Mouse (Mus musculus): Measurements from ENCODE around the gene Kcnd2. TPM values are rescaled to one million over a fixed set of nuclear protein-coding genes. Genes with fewer than 3 reads are reported as not detected.
"Not testable (repeated sequence)": the region's sequence is repeated elsewhere in the genome, so short reads cannot be mapped to it uniquely, and the experiment has no call there.

Kcnd2 gene
- polyA plus RNA-seq, 1 experiment from 2014 or later, result 1.6 TPM

DNA sequence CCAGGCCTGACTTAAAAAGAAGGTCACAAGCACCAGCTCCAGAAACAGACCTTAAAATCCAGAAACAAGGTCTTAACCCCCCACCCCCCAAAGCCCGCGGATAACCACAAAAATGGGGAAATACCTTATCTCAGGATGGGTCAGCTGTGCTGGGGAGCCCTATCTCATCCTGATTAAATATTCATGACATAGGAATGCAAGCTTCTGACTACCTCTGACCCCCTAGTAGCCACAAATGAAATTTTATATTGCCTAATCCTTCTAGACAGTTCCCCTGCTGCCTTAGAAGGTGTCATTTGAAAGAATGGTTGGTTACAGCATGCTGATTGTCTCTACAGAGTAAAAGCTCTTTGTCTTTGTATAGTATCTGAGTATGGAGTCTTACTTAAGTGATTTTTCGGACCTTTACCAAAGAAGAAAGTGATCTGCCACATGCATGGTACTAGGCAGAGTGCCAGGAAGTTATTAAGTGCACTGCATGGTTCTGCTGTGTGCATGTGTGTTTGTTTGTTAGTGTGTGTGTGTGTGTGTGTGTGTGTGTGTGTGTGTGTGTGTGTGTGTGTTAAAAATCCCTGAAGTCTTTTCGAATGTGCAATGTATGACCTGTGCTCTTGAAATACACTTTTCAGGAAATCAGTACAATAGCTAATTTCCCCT, 111.9 kb downstream of the Kcnd2 start:
- Histone ChIP-seq H3K9ac (ENCODE audit: low read length) (no peak overlapping the region), H3K27me3 (replicated peaks; ENCODE audit: control insufficient read depth, insufficient read depth, low read length) (no peaks in the 10 kb centered on the region), H3K9me3 (ENCODE audit: control insufficient read depth, low read length) (no peaks in the 10 kb centered on the region), H3K4me3 (ENCODE audit: low read depth, low read length) (no peak overlapping the region), H3K4me1 (replicated peaks; ENCODE audit: control insufficient read depth, insufficient read depth, low read length) (no peaks in the 10 kb centered on the region), H3K27ac (ENCODE audit: low read depth) (no peak overlapping the region), H3K4me2 (ENCODE audit: low read length) (no peak overlapping the region), H3K36me3 (ENCODE audit: control insufficient read depth, insufficient read depth, low read length) (no peaks in the 10 kb centered on the region)
- 58% methylated on average over 4 of the region's 4 CpGs for WGBS
- no peak for ATAC-seq (replicated peaks; ENCODE audit: low FRiP score, low TSS enrichment, low read depth)
- no peak for DNase-seq (ENCODE audit: low spot score)

DNA sequence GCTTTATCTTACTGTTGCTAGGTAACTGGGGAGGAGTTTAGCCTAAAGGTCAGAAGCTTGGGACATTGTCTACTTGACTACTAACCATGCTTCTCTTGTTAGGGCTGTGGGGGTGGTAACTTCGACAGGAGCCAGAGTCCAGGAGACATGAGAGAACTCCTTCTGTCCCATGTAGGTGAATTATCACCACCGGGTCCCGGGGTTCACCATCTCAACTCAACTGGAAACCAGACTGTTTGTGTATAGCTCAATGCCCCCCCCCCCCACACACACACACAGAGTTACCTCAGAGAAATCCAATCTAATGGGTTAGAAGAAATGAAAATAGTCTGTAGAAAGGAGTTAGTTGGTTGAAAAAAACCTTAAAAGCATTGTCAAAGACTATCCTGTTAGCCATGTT, 170.0 kb downstream of the Kcnd2 start:
- 73% methylated on average over 3 of the region's 3 CpGs for WGBS
- not testable (repeated sequence) for H3K9ac ChIP-seq (ENCODE audit: low read length); DNase-seq (ENCODE audit: low spot score); H3K4me3 ChIP-seq (ENCODE audit: low read depth, low read length); ATAC-seq (replicated peaks; ENCODE audit: low FRiP score, low TSS enrichment, low read depth); H3K27me3 ChIP-seq (replicated peaks; ENCODE audit: control insufficient read depth, insufficient read depth, low read length); H3K4me2 ChIP-seq (ENCODE audit: low read length); H3K27ac ChIP-seq (ENCODE audit: low read depth); H3K9me3 ChIP-seq (ENCODE audit: control insufficient read depth, low read length); H3K36me3 ChIP-seq (ENCODE audit: control insufficient read depth, insufficient read depth, low read length); H3K4me1 ChIP-seq (replicated peaks; ENCODE audit: control insufficient read depth, insufficient read depth, low read length)

DNA sequence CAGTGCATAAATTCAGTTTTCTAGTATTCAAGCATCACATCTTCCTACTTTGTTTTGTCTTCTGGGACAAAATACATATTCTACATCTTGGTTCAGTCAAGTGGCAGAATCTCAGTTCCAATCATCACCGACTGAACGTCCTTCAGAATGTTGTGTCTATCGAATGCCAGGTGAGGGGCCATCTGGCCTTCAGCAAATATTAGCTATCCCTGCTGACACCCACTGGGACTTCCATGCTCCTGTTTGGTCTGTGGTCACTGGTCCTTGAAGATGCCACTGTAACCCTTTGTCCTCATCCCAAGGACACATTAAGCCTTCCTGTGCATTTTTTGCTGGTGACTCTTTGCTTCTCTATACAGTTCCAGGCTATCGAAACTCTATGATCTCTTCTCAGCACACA, 176.5 kb downstream of the Kcnd2 start:
- Histone ChIP-seq H3K4me2 (ENCODE audit: low read length) (no peak overlapping the region), H3K4me1 (replicated peaks; ENCODE audit: control insufficient read depth, insufficient read depth, low read length) (no peaks in the 10 kb centered on the region), H3K36me3 (ENCODE audit: control insufficient read depth, insufficient read depth, low read length) (no peaks in the 10 kb centered on the region), H3K27me3 (replicated peaks; ENCODE audit: control insufficient read depth, insufficient read depth, low read length) (no peaks in the 10 kb centered on the region), H3K9me3 (ENCODE audit: control insufficient read depth, low read length) (no peaks in the 10 kb centered on the region), H3K27ac (ENCODE audit: low read depth) (no peak overlapping the region), H3K4me3 (ENCODE audit: low read depth, low read length) (no peak overlapping the region), H3K9ac (ENCODE audit: low read length) (no peak overlapping the region)
- ATAC-seq (replicated peaks; ENCODE audit: low FRiP score, low TSS enrichment, low read depth) (no peak), DNase-seq (ENCODE audit: low spot score) (no peak)
- WGBS, result 96% methylated on average over 4 of the region's 4 CpGs

DNA sequence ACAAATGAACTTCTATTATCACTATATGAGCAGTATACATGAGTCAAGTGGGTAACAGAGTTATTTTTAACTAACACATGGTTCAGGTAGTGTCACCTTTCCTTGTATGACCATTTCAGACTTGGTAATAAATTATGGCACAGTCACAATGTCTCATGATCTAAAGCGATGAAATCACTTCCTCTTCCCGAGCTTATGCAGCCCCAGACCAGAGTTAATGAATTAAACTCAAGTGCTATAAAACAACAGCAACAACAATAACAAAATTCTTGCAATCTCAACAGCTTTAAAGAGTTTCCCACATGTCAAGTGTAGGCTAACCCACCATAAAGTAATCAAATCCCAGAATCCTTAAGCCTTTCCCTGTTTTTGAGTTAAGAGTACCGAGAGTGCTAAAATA, 198.4 kb downstream of the Kcnd2 start:
- no peak overlapping the region for H3K27ac ChIP-seq (ENCODE audit: low read depth)
- no peak overlapping the region for H3K4me2 ChIP-seq (ENCODE audit: low read length)
- ATAC-seq (replicated peaks; ENCODE audit: low FRiP score, low TSS enrichment, low read depth), result no peak
- WGBS, result 74% methylated on average over 3 of the region's 3 CpGs
- no peak for DNase-seq (ENCODE audit: low spot score)
- H3K27me3 ChIP-seq (replicated peaks; ENCODE audit: control insufficient read depth, insufficient read depth, low read length), result no peaks in the 10 kb centered on the region
- no peak overlapping the region for H3K9ac ChIP-seq (ENCODE audit: low read length)
- H3K4me1 ChIP-seq (replicated peaks; ENCODE audit: control insufficient read depth, insufficient read depth, low read length), result no peaks in the 10 kb centered on the region
- H3K9me3 ChIP-seq (ENCODE audit: control insufficient read depth, low read length), result no peaks in the 10 kb centered on the region
- H3K4me3 ChIP-seq (ENCODE audit: low read depth, low read length), result no peak overlapping the region
- no peaks in the 10 kb centered on the region for H3K36me3 ChIP-seq (ENCODE audit: control insufficient read depth, insufficient read depth, low read length)

DNA sequence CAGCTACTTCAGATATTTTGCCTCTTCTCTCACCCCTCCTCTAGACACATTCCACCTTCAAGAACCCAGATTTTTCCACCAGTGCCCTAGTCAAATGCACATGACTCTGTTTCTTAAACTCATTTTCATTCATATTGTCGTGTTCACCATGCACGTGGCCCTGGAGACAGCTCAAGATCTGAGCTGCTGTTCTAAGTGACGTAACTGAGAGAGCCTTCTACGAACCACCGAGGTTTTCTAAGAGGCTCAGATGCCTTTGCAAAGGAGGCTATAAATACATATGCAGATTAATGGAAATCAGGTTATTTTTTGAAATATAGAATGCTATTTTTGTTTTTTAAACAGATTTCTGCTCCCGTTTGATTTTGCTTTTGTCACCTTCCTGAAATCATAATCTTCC, 202.9 kb downstream of the Kcnd2 start:
- H3K9me3 ChIP-seq (ENCODE audit: control insufficient read depth, low read length), result no peaks in the 10 kb centered on the region
- H3K36me3 ChIP-seq (ENCODE audit: control insufficient read depth, insufficient read depth, low read length), result no peaks in the 10 kb centered on the region
- H3K4me1 ChIP-seq (replicated peaks; ENCODE audit: control insufficient read depth, insufficient read depth, low read length), result no peaks in the 10 kb centered on the region
- no peak overlapping the region for H3K4me2 ChIP-seq (ENCODE audit: low read length)
- H3K4me3 ChIP-seq (ENCODE audit: low read depth, low read length), result no peak overlapping the region
- DNase-seq (ENCODE audit: low spot score), result no peak
- H3K27me3 ChIP-seq (replicated peaks; ENCODE audit: control insufficient read depth, insufficient read depth, low read length), result no peaks in the 10 kb centered on the region
- no peak overlapping the region for H3K27ac ChIP-seq (ENCODE audit: low read depth)
- 81% methylated on average over 6 of the region's 6 CpGs for WGBS
- no peak for ATAC-seq (replicated peaks; ENCODE audit: low FRiP score, low TSS enrichment, low read depth)
- H3K9ac ChIP-seq (ENCODE audit: low read length), result no peak overlapping the region

DNA sequence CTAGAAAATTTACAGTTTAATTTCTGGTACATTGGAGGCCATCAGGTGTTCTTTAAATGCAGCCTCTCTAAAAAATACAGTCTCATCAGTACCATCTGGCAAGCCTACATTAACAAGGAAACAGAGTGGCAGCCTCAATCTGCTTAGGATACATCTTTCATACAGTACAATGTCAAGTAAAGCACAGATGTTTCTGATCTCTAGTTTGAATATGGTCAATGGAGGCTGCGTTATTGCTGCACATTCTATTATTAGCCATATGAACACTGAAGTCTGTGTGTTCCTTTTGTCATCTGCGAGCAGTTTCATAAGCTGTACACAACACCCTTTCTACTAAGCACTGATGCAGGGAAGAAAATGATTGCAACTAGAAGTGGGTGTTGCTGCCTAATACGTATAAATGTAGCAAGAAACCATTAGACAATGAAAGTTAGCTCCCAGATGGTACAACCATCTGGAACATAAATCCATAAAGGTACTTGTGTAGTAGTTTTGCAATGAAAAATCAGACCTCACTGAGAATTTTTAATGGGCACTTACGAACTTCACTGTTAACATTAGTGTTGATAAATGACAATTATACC, 209.0 kb downstream of the Kcnd2 start:
- Histone ChIP-seq H3K9me3 (ENCODE audit: control insufficient read depth, low read length) (no peaks in the 10 kb centered on the region), H3K36me3 (ENCODE audit: control insufficient read depth, insufficient read depth, low read length) (no peaks in the 10 kb centered on the region), H3K4me3 (ENCODE audit: low read depth, low read length) (no peak overlapping the region), H3K4me1 (replicated peaks; ENCODE audit: control insufficient read depth, insufficient read depth, low read length) (no peaks in the 10 kb centered on the region), H3K27ac (ENCODE audit: low read depth) (no peak overlapping the region), H3K9ac (ENCODE audit: low read length) (no peak overlapping the region), H3K27me3 (replicated peaks; ENCODE audit: control insufficient read depth, insufficient read depth, low read length) (no peaks in the 10 kb centered on the region), H3K4me2 (ENCODE audit: low read length) (no peak overlapping the region)
- no peak for DNase-seq (ENCODE audit: low spot score)
- no peak for ATAC-seq (replicated peaks; ENCODE audit: low FRiP score, low TSS enrichment, low read depth)
- WGBS, result 59% methylated on average over 4 of the region's 4 CpGs

DNA sequence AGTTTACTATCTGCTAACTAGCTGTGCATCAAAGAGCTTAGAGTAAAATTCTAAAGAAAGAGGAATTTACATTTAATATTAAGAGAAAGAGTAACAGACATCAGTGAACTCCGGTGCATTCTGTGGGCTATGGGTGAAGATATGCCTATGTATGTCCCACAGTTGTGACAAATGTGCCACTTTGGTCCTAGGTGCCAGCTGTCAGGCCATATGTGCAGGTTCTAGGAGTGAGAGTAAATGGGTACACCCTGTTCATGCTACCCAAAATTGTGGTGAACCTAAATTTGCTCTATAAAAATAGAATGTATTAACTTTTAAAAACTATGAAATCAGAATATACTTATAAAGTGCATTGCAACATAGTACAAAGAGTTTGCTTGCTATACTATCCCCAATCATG, 215.8 kb downstream of the Kcnd2 start:
- WGBS, result 92% methylated on average over 1 of the region's 1 CpGs
- Histone ChIP-seq H3K4me2 (ENCODE audit: low read length) (no peak overlapping the region), H3K27me3 (replicated peaks; ENCODE audit: control insufficient read depth, insufficient read depth, low read length) (no peaks in the 10 kb centered on the region), H3K9me3 (ENCODE audit: control insufficient read depth, low read length) (no peaks in the 10 kb centered on the region), H3K4me1 (replicated peaks; ENCODE audit: control insufficient read depth, insufficient read depth, low read length) (no peaks in the 10 kb centered on the region), H3K36me3 (ENCODE audit: control insufficient read depth, insufficient read depth, low read length) (no peaks in the 10 kb centered on the region), H3K27ac (ENCODE audit: low read depth) (no peak overlapping the region), H3K9ac (ENCODE audit: low read length) (no peak overlapping the region), H3K4me3 (ENCODE audit: low read depth, low read length) (no peak overlapping the region)
- no peak for DNase-seq (ENCODE audit: low spot score)
- ATAC-seq (replicated peaks; ENCODE audit: low FRiP score, low TSS enrichment, low read depth), result no peak

DNA sequence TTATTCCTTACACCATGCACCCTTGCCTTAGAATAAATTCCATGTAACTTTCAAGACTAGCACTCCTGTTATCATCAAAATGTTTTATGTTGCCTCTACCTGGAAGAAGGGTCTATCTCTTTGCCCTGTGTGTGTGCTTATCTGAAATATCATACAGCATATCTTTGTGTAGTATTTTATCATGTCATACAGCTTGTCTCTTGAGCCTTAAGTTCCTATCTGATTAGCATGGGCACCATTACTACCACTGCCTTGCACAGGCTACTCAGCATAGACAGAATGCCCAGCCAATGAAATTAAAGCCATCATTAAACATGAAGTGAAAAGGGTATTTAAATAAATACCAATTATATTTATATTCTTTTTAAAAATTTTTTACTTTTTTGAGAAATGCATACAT, 249.4 kb downstream of the Kcnd2 start:
- ATAC-seq (replicated peaks; ENCODE audit: low FRiP score, low TSS enrichment, low read depth) (no peak), DNase-seq (ENCODE audit: low spot score) (no peak)
- H3K4me3 ChIP-seq (ENCODE audit: low read depth, low read length), result no peak overlapping the region
- no peaks in the 10 kb centered on the region for H3K9me3 ChIP-seq (ENCODE audit: control insufficient read depth, low read length)
- no peaks in the 10 kb centered on the region for H3K27me3 ChIP-seq (replicated peaks; ENCODE audit: control insufficient read depth, insufficient read depth, low read length)
- H3K4me1 ChIP-seq (replicated peaks; ENCODE audit: control insufficient read depth, insufficient read depth, low read length), result no peaks in the 10 kb centered on the region
- H3K27ac ChIP-seq (ENCODE audit: low read depth), result no peak overlapping the region
- H3K9ac ChIP-seq (ENCODE audit: low read length), result no peak overlapping the region
- H3K4me2 ChIP-seq (ENCODE audit: low read length), result no peak overlapping the region
- H3K36me3 ChIP-seq (ENCODE audit: control insufficient read depth, insufficient read depth, low read length), result no peaks in the 10 kb centered on the region

DNA sequence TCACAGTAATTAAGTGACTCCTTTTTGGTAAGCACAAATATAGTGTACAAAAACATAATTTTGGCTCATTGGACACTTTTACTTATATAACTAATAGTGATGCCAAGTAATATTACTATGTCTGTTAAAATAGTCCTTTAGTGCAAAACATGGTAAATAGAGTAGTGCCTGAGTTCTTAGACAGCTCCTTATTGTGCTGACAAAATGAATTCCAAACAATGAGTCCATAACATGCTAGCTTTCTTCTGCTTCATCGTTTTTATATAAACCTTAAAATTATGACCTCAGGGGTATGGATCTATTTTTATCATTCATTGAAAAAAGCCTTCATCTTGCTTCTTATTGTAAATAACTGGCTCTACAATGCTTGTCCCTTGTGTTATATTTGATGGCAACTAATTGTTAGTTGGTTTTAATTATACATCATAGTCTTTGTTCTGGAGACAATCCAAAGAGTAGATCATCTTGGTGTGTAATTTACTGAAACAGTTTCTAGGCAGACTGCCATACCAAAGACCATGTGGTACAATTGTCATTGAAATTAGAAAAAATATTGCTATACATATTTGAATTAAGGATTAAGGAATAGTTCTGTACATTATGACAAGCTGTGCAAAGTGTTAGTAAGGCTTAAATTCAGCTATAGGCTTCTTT, 256.7 kb downstream of the Kcnd2 start:
- ATAC-seq (replicated peaks; ENCODE audit: low FRiP score, low TSS enrichment, low read depth) (no peak), DNase-seq (ENCODE audit: low spot score) (no peak)

More for the DNA sequence above, 256.7 kb downstream of the Kcnd2 start:
- Histone ChIP-seq H3K9me3 (ENCODE audit: control insufficient read depth, low read length) (no peaks in the 10 kb centered on the region), H3K4me2 (ENCODE audit: low read length) (no peak overlapping the region), H3K36me3 (ENCODE audit: control insufficient read depth, insufficient read depth, low read length) (no peaks in the 10 kb centered on the region), H3K4me3 (ENCODE audit: low read depth, low read length) (no peak overlapping the region), H3K4me1 (replicated peaks; ENCODE audit: control insufficient read depth, insufficient read depth, low read length) (no peaks in the 10 kb centered on the region), H3K27me3 (replicated peaks; ENCODE audit: control insufficient read depth, insufficient read depth, low read length) (no peaks in the 10 kb centered on the region), H3K9ac (ENCODE audit: low read length) (no peak overlapping the region), H3K27ac (ENCODE audit: low read depth) (no peak overlapping the region)
- 54% methylated on average over 1 of the region's 1 CpGs for WGBS
